Mouse (Mus musculus) lung, adult 2 months (tissue): ENCODE measurements around the gene Pam.

Experiments
- CTCF ChIP-seq: fragments of 200-500 bp; IDR thresholded peaks from 2 replicates; pipeline ENCODE4 v1.5.1; 2011; ENCODE audit warnings: mild to moderate bottlenecking, low read length, control low read depth; ENCODE audit not compliant: insufficient read depth
- POLR2A ChIP-seq: fragments of 200-500 bp; IDR thresholded peaks from 2 replicates; pipeline ENCODE4 v1.6.1; 2011; ENCODE audit warnings: low read depth, mild to moderate bottlenecking, control low read depth, low read length, borderline replicate concordance; ENCODE audit errors: extremely low read depth

DNA sequence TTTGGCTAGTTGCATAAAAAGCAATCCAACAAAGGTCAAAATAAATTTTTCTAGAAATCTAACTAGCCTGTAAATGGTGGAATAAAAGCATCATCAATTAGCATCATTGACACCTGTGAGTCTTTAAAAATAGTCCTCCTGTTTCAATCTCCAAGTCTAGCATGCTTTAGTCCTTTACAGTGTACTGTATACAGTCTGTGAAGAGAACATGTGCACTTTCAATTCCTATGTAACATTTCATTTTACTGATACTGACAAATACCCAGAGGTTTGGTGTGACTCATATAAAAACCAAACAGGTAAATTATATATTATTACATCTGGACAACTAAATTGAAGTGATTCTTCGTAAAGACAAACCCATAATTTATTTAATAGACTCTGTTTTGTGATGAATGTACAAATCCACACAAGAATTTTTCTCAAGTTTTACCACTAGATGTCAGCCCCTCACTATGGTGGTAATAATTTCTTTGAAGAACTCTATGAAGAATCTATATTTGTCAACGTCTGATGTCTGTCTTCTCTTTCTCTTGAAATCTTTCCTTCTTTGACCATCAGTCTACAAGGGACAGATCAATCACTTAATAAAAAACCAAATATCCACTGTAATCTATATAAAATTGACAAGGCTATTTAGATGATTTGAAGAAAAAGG lies 286.1 kb downstream of the Pam start:
- TF ChIP-seq CTCF: peak; percentile 33; the same call in 1 of the 2 replicates
- no peak for TF ChIP-seq POLR2A
